Mouse (Mus musculus) liver, embryonic 12.5 days (tissue): ENCODE measurements at regions not wholly inside any gene's neighbourhood (a gene's known extent, or its start where the extent isn't known, plus 50 kb on each side); places are given as distances from the start of the nearest gene placed in this dataset.

Experiments used
- ATAC-seq: fragments of 200-750 bp; cut with Nextera tagmentation; 2 replicates; pipeline ENCODE4 v1.8.0; 2017; ENCODE audit warnings: moderate number of reproducible peaks, mild to moderate bottlenecking, moderate library complexity
- H3K27ac ChIP-seq: fragments of 300-500 bp; sonication (generic); 2 replicates; pipeline ENCODE4 v1.5.1; 2016; ENCODE audit warnings: mild to moderate bottlenecking
- H3K27me3 ChIP-seq: fragments of 300-500 bp; sonication (generic); replicated peaks from 2 replicates; pipeline ENCODE4 v1.6.1; 2016; ENCODE audit warnings: mild to moderate bottlenecking, moderate library complexity
- H3K36me3 ChIP-seq: fragments of 300-500 bp; sonication (generic); 2 replicates; pipeline ENCODE4 v1.6.1; 2016; ENCODE audit warnings: mild to moderate bottlenecking, moderate library complexity
- H3K4me1 ChIP-seq: fragments of 300-500 bp; sonication (generic); 2 replicates; pipeline ENCODE4 v1.6.1; 2016
- H3K4me2 ChIP-seq: fragments of 300-500 bp; sonication (generic); 2 replicates; pipeline ENCODE4 v1.6.1; 2016; ENCODE audit warnings: mild to moderate bottlenecking, moderate library complexity
- H3K4me3 ChIP-seq: fragments of 300-500 bp; sonication (generic); 2 replicates; pipeline ENCODE4 v1.5.1; 2016; ENCODE audit warnings: mild to moderate bottlenecking, moderate library complexity
- H3K9ac ChIP-seq: fragments of 300-500 bp; sonication (generic); 2 replicates; pipeline ENCODE4 v1.6.1; 2016; ENCODE audit warnings: mild to moderate bottlenecking, moderate library complexity
- H3K9me3 ChIP-seq: fragments of 300-500 bp; sonication (generic); replicated peaks from 2 replicates; pipeline ENCODE4 v1.6.1; 2016; ENCODE audit warnings: mild to moderate bottlenecking, moderate library complexity
- WGBS: fragments of 180-500 bp; shearing (Covaris S2); methylation state at CpG from one replicate; pipeline ENCODE4 v1.1.7; 2016; ENCODE audit not compliant: insufficient replicate concordance; 5-methylcytosine and 5-hydroxymethylcytosine counted together

- no peak for ATAC-seq
- Histone ChIP-seq H3K9ac (no peak overlapping the region), H3K4me3 (no peak overlapping the region), H3K9me3 (no peaks in the 10 kb centered on the region), H3K27ac (no peak overlapping the region), H3K4me2 (no peak overlapping the region), H3K36me3 (no peaks in the 10 kb centered on the region), H3K4me1 (no peaks in the 10 kb centered on the region), H3K27me3 (no peaks in the 10 kb centered on the region)
- WGBS: 72% methylated on average over 8 of the region's 8 CpGs
Measured at GRCm38 (mm10) chr10:126783161-126783560, 118.0 kb downstream of the Atp23 start.

- ATAC-seq: no peak
- no peak overlapping the region for H3K27ac ChIP-seq
- no peak overlapping the region for H3K4me3 ChIP-seq
- H3K4me1 ChIP-seq: no peaks in the 10 kb centered on the region
- no peak overlapping the region for H3K4me2 ChIP-seq
- H3K9me3 ChIP-seq: no peaks in the 10 kb centered on the region
- H3K9ac ChIP-seq: no peak overlapping the region
- H3K27me3 ChIP-seq: no peaks in the 10 kb centered on the region
- no peaks in the 10 kb centered on the region for H3K36me3 ChIP-seq
- 60% methylated on average over 3 of the region's 3 CpGs for WGBS
Measured at GRCm38 (mm10) chr10:126776603-126777002, 124.6 kb downstream of the Atp23 start.

- Histone ChIP-seq H3K36me3 (no peaks in the 10 kb centered on the region), H3K27me3 (no peaks in the 10 kb centered on the region), H3K4me3 (no peak overlapping the region), H3K9ac (no peak overlapping the region), H3K27ac (no peak overlapping the region), H3K4me2 (no peak overlapping the region), H3K4me1 (no peaks in the 10 kb centered on the region), H3K9me3 (no peaks in the 10 kb centered on the region)
- 75% methylated on average over 13 of the region's 13 CpGs for WGBS
- ATAC-seq: no peak
Measured at GRCm38 (mm10) chr10:126775946-126776345, 125.2 kb downstream of the Atp23 start.

GRCm38 (mm10) chr10:126770446-126771020, 130.6 kb downstream of the Atp23 start:
- Histone ChIP-seq H3K27ac (no peak overlapping the region), H3K4me3 (no peak overlapping the region), H3K9me3 (no peaks in the 10 kb centered on the region), H3K9ac (no peak overlapping the region), H3K36me3 (no peaks in the 10 kb centered on the region), H3K4me2 (no peak overlapping the region), H3K27me3 (no peaks in the 10 kb centered on the region), H3K4me1 (no peaks in the 10 kb centered on the region)
- 57% methylated on average over 6 of the region's 6 CpGs for WGBS
- no peak for ATAC-seq

- H3K4me2 ChIP-seq: no peak overlapping the region
- ATAC-seq: no peak
- H3K27ac ChIP-seq: no peak overlapping the region
- no peaks in the 10 kb centered on the region for H3K4me1 ChIP-seq
- WGBS: 58% methylated on average over 2 of the region's 2 CpGs
- H3K36me3 ChIP-seq: no peaks in the 10 kb centered on the region
- H3K4me3 ChIP-seq: no peak overlapping the region
- no peaks in the 10 kb centered on the region for H3K9me3 ChIP-seq
- H3K27me3 ChIP-seq: no peaks in the 10 kb centered on the region
- H3K9ac ChIP-seq: no peak overlapping the region
Measured at GRCm38 (mm10) chr10:126765648-126766047, 135.5 kb downstream of the Atp23 start.

- no peak for ATAC-seq
- H3K27me3 ChIP-seq: no peaks in the 10 kb centered on the region
- H3K4me3 ChIP-seq: no peak overlapping the region
- no peak overlapping the region for H3K4me2 ChIP-seq
- no peaks in the 10 kb centered on the region for H3K9me3 ChIP-seq
- no peak overlapping the region for H3K27ac ChIP-seq
- no peak overlapping the region for H3K9ac ChIP-seq
- no peaks in the 10 kb centered on the region for H3K4me1 ChIP-seq
- H3K36me3 ChIP-seq: no peaks in the 10 kb centered on the region
- WGBS: 60% methylated on average over 8 of the region's 8 CpGs
Measured at GRCm38 (mm10) chr10:126764740-126765139, 136.4 kb downstream of the Atp23 start.

GRCm38 (mm10) chr10:126763976-126764375, 137.2 kb downstream of the Atp23 start:
- H3K4me1 ChIP-seq: no peaks in the 10 kb centered on the region
- no peak overlapping the region for H3K4me2 ChIP-seq
- no peak overlapping the region for H3K27ac ChIP-seq
- no peaks in the 10 kb centered on the region for H3K9me3 ChIP-seq
- no peaks in the 10 kb centered on the region for H3K27me3 ChIP-seq
- H3K4me3 ChIP-seq: no peak overlapping the region
- no peak for ATAC-seq
- 60% methylated on average over 5 of the region's 5 CpGs for WGBS
- no peak overlapping the region for H3K9ac ChIP-seq
- no peaks in the 10 kb centered on the region for H3K36me3 ChIP-seq

- Histone ChIP-seq H3K36me3 (no peaks in the 10 kb centered on the region), H3K9me3 (no peaks in the 10 kb centered on the region), H3K9ac (no peak overlapping the region), H3K27ac (no peak overlapping the region), H3K4me3 (no peak overlapping the region), H3K27me3 (no peaks in the 10 kb centered on the region), H3K4me2 (no peak overlapping the region), H3K4me1 (no peaks in the 10 kb centered on the region)
- WGBS: 73% methylated on average over 7 of the region's 7 CpGs
- ATAC-seq: no peak
Measured at GRCm38 (mm10) chr10:126758682-126759081, 142.5 kb downstream of the Atp23 start.

GRCm38 (mm10) chr10:126753201-126753600, 148.0 kb downstream of the Atp23 start:
- H3K4me3 ChIP-seq: no peak overlapping the region
- no peak for ATAC-seq
- no peaks in the 10 kb centered on the region for H3K36me3 ChIP-seq
- no peak overlapping the region for H3K9ac ChIP-seq
- no peaks in the 10 kb centered on the region for H3K27me3 ChIP-seq
- 53% methylated on average over 6 of the region's 6 CpGs for whole genome bisulfite sequencing
- H3K9me3 ChIP-seq: 0 out of 2 replicates have a peak, but pooled peaks cover 4% of the 10 kb centered on the region
- H3K27ac ChIP-seq: no peak overlapping the region
- no peaks in the 10 kb centered on the region for H3K4me1 ChIP-seq
- no peak overlapping the region for H3K4me2 ChIP-seq

GRCm38 (mm10) chr10:126752699-126753098, 148.5 kb downstream of the Atp23 start:
- Histone ChIP-seq H3K4me2 (no peak overlapping the region), H3K9me3 (0 out of 2 replicates have a peak, but pooled peaks cover 4% of the 10 kb centered on the region)
- no peak for ATAC-seq

GRCm38 (mm10) chr10:126748696-126749466, 152.3 kb downstream of the Atp23 start:
- H3K4me3 ChIP-seq: no peak overlapping the region
- no peak overlapping the region for H3K27ac ChIP-seq
- H3K9me3 ChIP-seq: peaks cover 6% of the 10 kb centered on the region; the same call in 1 of the 2 replicates
- H3K4me1 ChIP-seq: no peaks in the 10 kb centered on the region
- no peak overlapping the region for H3K9ac ChIP-seq
- WGBS: 66% methylated on average over 17 of the region's 17 CpGs
- H3K4me2 ChIP-seq: no peak overlapping the region
- no peak for ATAC-seq
- H3K36me3 ChIP-seq: no peaks in the 10 kb centered on the region
- no peaks in the 10 kb centered on the region for H3K27me3 ChIP-seq

More at GRCm38 (mm10) chr10:126752699-126753098, 148.5 kb downstream of the Atp23 start:
- no peak overlapping the region for H3K4me3 ChIP-seq
- no peaks in the 10 kb centered on the region for H3K36me3 ChIP-seq
- no peak overlapping the region for H3K9ac ChIP-seq
- no peaks in the 10 kb centered on the region for H3K27me3 ChIP-seq
- H3K4me1 ChIP-seq: no peaks in the 10 kb centered on the region
- 45% methylated on average over 11 of the region's 11 CpGs for WGBS
- no peak overlapping the region for H3K27ac ChIP-seq

- Histone ChIP-seq H3K4me2 (no peak overlapping the region), H3K9me3 (no peaks in the 10 kb centered on the region), H3K4me1 (no peaks in the 10 kb centered on the region), H3K4me3 (no peak overlapping the region), H3K9ac (no peak overlapping the region), H3K27me3 (no peaks in the 10 kb centered on the region), H3K36me3 (no peaks in the 10 kb centered on the region), H3K27ac (no peak overlapping the region)
- ATAC-seq: peak; percentile 37; the same call in 1 of the 2 replicates
- WGBS: 51% methylated on average over 2 of the region's 2 CpGs
Measured at GRCm38 (mm10) chr10:126734661-126735060, 166.5 kb downstream of the Atp23 start.
